Mouse (Mus musculus) ES-E14 (cell line): ENCODE measurements around the gene Ccdc13. TPM values are rescaled to one million over a fixed set of nuclear protein-coding genes. Genes with fewer than 3 reads are reported as not detected.

Experiments
- DNase-seq: peaks from one replicate; pipeline ENCODE4 v3.0.0-alpha.2; 2013; ENCODE audit warnings: low read depth, low spot score
- H3K27ac ChIP-seq: 2 replicates; pipeline ENCODE4 v1.5.1; 2012; ENCODE audit warnings: low read depth, mild to moderate bottlenecking, low read length, moderate library complexity, mixed read lengths; ENCODE audit not compliant: poor library complexity, insufficient read depth, severe bottlenecking
- H3K36me3 ChIP-seq: 2 replicates; pipeline ENCODE4 v1.6.1; 2012; ENCODE audit warnings: mild to moderate bottlenecking, low read length, moderate library complexity, mixed read lengths; ENCODE audit not compliant: control insufficient read depth, poor library complexity, insufficient read depth, severe bottlenecking
- H3K4me1 ChIP-seq, 2 experiments: fragments of 150-350 bp in 1 of 2; sonication (generic) in 1 of 2; 2 replicates each; pipeline ENCODE4 v1.6.1; 2012; ENCODE audit warnings: low read length in 2 of 2, mild to moderate bottlenecking in 1 of 2, mixed read lengths in 1 of 2; ENCODE audit not compliant: control insufficient read depth in 2 of 2, insufficient read depth in 2 of 2, poor library complexity in 1 of 2
- H3K4me3 ChIP-seq, 2 experiments: fragments of 150-350 bp in 1 of 2; sonication (generic) in 1 of 2; 2 replicates each; pipeline ENCODE4 v1.5.1; 2012; ENCODE audit warnings: low read length in 2 of 2, low read depth in 1 of 2, mild to moderate bottlenecking in 1 of 2, mixed read lengths in 1 of 2; ENCODE audit not compliant: insufficient read depth in 1 of 2, poor library complexity in 1 of 2, severe bottlenecking in 1 of 2
- H3K9ac ChIP-seq: 2 replicates; pipeline ENCODE4 v1.6.1; 2012; ENCODE audit warnings: low read depth, mild to moderate bottlenecking, low read length, mixed read lengths; ENCODE audit not compliant: poor library complexity, insufficient read depth, severe bottlenecking
- H3K9me3 ChIP-seq: fragments of 150-350 bp; sonication (generic); 2 replicates; pipeline ENCODE4 v1.6.1; 2012; ENCODE audit warnings: low read depth, mild to moderate bottlenecking, low read length; ENCODE audit not compliant: control insufficient read depth, insufficient read depth
- CHD2 ChIP-seq: IDR thresholded peaks from 2 replicates; pipeline ENCODE4 v1.6.1; 2014; ENCODE audit warnings: mild to moderate bottlenecking, low read depth, low read length, inconsistent platforms
- HCFC1 ChIP-seq: IDR thresholded peaks from 2 replicates; pipeline ENCODE4 v1.6.1; 2012; ENCODE audit warnings: low read length, inconsistent platforms, borderline replicate concordance; ENCODE audit not compliant: insufficient read depth
- MAFK ChIP-seq: IDR thresholded peaks from 2 replicates; pipeline ENCODE4 v1.6.1; 2014; ENCODE audit warnings: mild to moderate bottlenecking, low read depth, low read length, inconsistent platforms; ENCODE audit not compliant: insufficient read depth
- ZC3H11A ChIP-seq: IDR thresholded peaks from 2 replicates; pipeline ENCODE4 v1.6.1; 2012; ENCODE audit warnings: low read depth, mild to moderate bottlenecking, inconsistent platforms, low read length, borderline replicate concordance
- ZNF384 ChIP-seq: IDR thresholded peaks from 2 replicates; pipeline ENCODE4 v1.6.1; 2012; ENCODE audit warnings: low read depth, low read length, inconsistent platforms
- in situ Hi-C, 2 experiments: fragments of 600-800 bp; cut with MboI; formaldehyde crosslinking; loops; one replicate each; pipeline ENCODE4 v1.15.1; 2025; ENCODE audit warnings: low sequenced_read_pairs in 2 of 2, inconsistent platforms in 1 of 2; ENCODE audit not compliant: unreplicated experiment in 2 of 2
- total RNA-seq: library from RNA; depleted of rRNA; stranded (reverse); fragments of 300-350 nt; gene quantifications from 2 replicates; pipeline ENCODE4 v1.2.3, GENCODE M21; 2012

The Ccdc13 gene
- total RNA-seq, 1 experiment, result 0.58 TPM

DNA sequence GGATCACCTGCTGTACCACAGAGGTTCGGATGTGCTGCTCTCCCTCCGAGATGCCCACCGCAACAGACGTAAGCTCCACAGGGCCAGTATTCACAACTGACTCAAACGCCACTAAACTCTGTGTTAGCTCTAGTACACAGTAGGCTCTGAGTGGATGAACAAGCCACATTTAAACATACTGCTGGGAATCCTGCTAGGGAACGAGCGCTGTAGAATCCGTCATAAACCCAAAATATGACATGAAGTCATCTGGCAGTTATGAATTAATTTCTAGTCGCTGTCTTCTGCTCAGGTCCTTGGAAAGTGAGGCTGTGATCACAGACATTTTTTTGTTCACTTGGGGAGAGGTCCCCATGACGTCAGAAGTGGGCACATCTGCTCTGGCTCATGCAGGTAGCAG, 63.3 kb downstream of the Ccdc13 start:
- in situ Hi-C loops, result no loop called here
- H3K9me3 ChIP-seq, result no peaks in the 10 kb centered on the region
- H3K4me3 ChIP-seq, result no peak overlapping the region
- peaks cover 0 to 4% of the 10 kb centered on the region in 2 experiments; a peak in 1 of 4 replicates for H3K4me1 ChIP-seq
- H3K27ac ChIP-seq, result no peak overlapping the region
- H3K9ac ChIP-seq, result no peak overlapping the region
- no peak for TF ChIP-seq ZNF384
- no peak for TF ChIP-seq CHD2
- TF ChIP-seq HCFC1, result no peak
- no peak for TF ChIP-seq MAFK
- TF ChIP-seq ZC3H11A, result no peak
- DNase-seq, result no peak
- no peaks in the 10 kb centered on the region for H3K36me3 ChIP-seq

DNA sequence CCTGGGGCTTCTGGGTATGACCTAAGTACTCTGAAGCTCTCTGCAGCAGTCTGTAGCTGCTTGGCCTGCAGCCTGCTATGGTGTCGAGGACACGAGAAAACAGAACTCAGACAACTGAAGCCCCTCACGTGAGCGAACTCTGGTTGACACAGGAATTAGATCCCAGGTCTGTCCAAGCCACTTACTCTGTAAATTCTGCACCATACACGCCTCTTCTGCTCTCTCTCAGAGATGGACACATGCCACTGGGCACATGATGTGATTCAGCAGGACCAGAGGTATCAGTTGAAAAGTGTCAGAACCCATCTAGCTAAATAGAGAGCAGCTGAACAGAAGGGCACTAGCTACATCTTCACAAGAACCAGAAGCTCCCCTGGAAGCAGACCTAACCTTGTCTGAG, 66.8 kb downstream of the Ccdc13 start:
- Histone ChIP-seq H3K36me3 (peaks cover 2% of the 10 kb centered on the region; the same call in 1 of the 2 replicates), H3K4me3 (no peak overlapping the region), H3K4me1 (peaks cover 0 to 7% of the 10 kb centered on the region in 2 experiments; a peak in 1 of 4 replicates), H3K27ac (no peak overlapping the region), H3K9me3 (no peaks in the 10 kb centered on the region), H3K9ac (no peak overlapping the region)
- TF ChIP-seq ZC3H11A, result no peak
- TF ChIP-seq CHD2, result no peak
- in situ Hi-C loops, result no loop called here
- no peak for DNase-seq

DNA sequence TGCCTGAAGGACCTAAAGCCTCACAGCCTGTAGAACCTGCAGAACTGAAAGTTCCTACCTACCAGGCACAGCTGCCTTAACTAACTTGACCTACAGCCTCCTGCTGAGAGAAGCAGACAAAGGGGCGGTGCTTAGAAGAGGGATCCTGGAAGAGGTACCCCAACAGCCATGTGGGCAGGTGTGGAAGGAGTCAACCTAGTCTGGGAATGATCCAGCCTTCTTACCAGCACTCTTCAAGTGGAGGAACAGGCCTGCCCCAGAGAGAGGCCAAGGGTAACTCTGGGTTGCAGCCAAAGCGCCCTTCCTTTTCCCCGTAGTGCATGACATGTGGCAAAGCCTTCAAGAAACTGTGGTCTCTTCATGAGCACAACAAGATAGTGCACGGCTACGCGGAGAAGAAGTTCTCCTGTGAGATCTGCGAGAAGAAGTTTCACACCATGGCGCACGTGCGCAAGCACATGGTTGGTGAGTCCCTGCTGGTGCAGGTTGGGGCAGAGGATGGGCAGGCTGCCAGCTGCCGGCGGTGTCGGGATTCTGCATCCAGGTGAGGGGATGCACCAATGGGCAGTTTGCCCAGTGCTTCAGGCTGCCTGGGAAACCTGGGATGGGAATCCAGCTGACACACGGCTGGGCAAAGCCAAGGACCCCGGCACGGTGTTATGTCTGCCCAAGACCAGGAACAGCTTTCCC, 74.0 kb downstream of the Ccdc13 start:
- Histone ChIP-seq H3K9ac (no peak overlapping the region), H3K9me3 (no peaks in the 10 kb centered on the region), H3K27ac (no peak overlapping the region), H3K4me1 (peaks cover 0 to 25% of the 10 kb centered on the region in 2 experiments; a peak in 2 of 4 replicates), H3K4me3 (no peak overlapping the region), H3K36me3 (peaks cover 5% of the 10 kb centered on the region; the same call in 1 of the 2 replicates)
- TF ChIP-seq CHD2, result no peak
- no peak for TF ChIP-seq ZC3H11A
- TF ChIP-seq HCFC1, result no peak
- TF ChIP-seq MAFK, result no peak
- in situ Hi-C loops, result no loop called here
- no peak for DNase-seq

DNA sequence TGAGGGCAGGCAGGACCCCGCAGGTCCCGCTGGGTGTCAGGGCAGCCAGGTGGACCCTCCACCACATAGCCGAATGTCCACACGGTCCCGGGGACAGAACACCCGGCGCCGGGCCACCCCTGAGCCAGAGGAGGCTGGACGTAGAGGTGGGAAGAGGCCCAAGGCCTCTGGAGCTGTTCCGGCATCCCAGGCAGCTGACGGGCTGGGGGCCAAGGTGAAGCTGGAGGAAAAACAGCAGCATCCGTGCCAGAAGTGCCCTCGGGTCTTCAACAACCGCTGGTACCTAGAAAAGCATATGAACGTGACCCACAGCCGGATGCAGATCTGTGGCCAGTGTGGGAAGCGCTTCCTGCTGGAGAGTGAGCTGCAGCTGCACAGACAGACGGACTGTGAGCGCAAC, 75.5 kb downstream of the Ccdc13 start:
- no peak overlapping the region for H3K4me3 ChIP-seq
- no peaks in the 10 kb centered on the region for H3K9me3 ChIP-seq
- no peak for TF ChIP-seq ZNF384
- TF ChIP-seq MAFK, result no peak
- no peak for TF ChIP-seq ZC3H11A
- TF ChIP-seq HCFC1, result no peak
- no peak for TF ChIP-seq CHD2
- H3K36me3 ChIP-seq, result peaks cover 5% of the 10 kb centered on the region; the same call in 1 of the 2 replicates
- in situ Hi-C loops, result no loop called here
- H3K4me1 ChIP-seq, result peaks cover 0 to 24% of the 10 kb centered on the region in 2 experiments; a peak in 2 of 4 replicates
- DNase-seq, result no peak
- no peak overlapping the region for H3K27ac ChIP-seq
- no peak overlapping the region for H3K9ac ChIP-seq

DNA sequence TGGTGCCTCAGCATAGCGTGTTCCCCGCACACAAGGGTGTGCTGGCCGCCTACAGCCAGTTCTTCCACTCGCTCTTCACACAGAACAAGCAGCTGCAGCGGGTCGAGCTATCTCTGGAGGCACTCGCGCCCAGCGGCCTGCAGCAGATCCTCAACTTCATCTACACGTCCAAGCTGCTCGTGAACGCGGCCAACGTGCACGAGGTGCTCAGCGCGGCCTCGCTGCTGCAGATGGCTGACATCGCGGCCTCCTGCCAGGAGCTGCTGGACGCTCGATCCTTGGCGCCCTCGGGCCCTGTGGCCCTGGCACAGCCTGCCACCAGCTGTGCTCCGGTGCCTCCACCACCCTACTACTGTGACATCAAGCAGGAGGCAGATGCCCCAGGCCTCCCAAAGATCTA, 76.5 kb downstream of the Ccdc13 start:
- H3K9me3 ChIP-seq, result no peaks in the 10 kb centered on the region
- in situ Hi-C loops, result no loop called here
- H3K4me1 ChIP-seq, result peaks cover 0 to 27% of the 10 kb centered on the region in 2 experiments; a peak in 2 of 4 replicates
- no peak overlapping the region for H3K9ac ChIP-seq
- H3K36me3 ChIP-seq, result peaks cover 5% of the 10 kb centered on the region; the same call in 1 of the 2 replicates
- peak overlapping the region in 1 of 2 experiments; percentile 23; a peak in 1 of 4 replicates for H3K4me3 ChIP-seq
- TF ChIP-seq ZNF384 (no peak), MAFK (no peak), CHD2 (no peak), HCFC1 (no peak), ZC3H11A (no peak)
- DNase-seq, result no peak
- H3K27ac ChIP-seq, result no peak overlapping the region
